Mouse (Mus musculus): ENCODE results near the gene Cyb561a3. TPM values are rescaled to one million over a fixed set of nuclear protein-coding genes. Genes with fewer than 3 reads are reported as not detected.
"Not testable (repeated sequence)": the region's sequence is repeated elsewhere in the genome, so short reads cannot be mapped to it uniquely, and the experiment has no call there.

Gene Cyb561a3
- 10 to 100 TPM; 17.8 to 21.7 TPM for total RNA-seq (2021)
- long read RNA-seq, experiment 1, transcript Cyb561a3-201 (7 exons, 1,474 nt) = major isoform, 9 of 39 reads
- long read RNA-seq, experiment 1, transcript Cyb561a3-209 (8 exons, 3,130 nt) = minor isoform, 8 of 39 reads
- long read RNA-seq, experiment 1, partial matches to known transcripts = 2 of 39 reads
- long read RNA-seq, experiment 1, other reads (novel, unspliced or antisense) = 17 of 39 reads
- long read RNA-seq, experiment 2, transcript Cyb561a3-209 (8 exons, 3,130 nt) = major isoform, 5 of 19 reads
- long read RNA-seq, experiment 2, partial matches to known transcripts = 1 of 19 reads
- long read RNA-seq, experiment 2, other reads (novel, unspliced or antisense) = 9 of 19 reads

- peak; percentile 93 to 94 for DNase-seq
Observed at GRCm38 (mm10) chr19:10576690-10577561, at the start of gene Cyb561a3, which contains the start of gene Tmem138. TSS of gene Cyb561a3 (plus strand) at chr19:10577172. TSS of gene Tmem138 (minus strand) at chr19:10577362.

GRCm38 (mm10) chr19:10530082-10530481 is 46.9 kb upstream of the Cyb561a3 start:
- no peak for DNase-seq

DNA sequence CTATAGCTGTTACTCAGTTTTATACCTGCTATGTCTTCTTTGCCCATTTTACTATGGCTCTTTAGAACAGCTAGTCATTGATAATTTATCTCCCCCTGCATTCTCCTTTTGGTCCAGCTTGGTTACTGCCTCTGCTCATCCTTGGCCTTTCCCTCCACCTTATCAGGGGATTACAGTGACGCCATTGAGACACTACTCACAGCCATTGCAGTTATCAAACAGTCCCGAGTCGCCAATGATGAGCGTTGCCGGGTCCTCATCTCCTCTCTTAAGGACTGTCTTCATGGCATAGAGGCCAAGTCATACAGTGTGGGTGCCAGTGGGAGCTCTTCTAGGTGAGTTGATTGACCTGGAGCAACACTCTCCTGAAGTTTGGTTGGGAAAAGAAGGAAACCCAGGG is 37.5 kb upstream of the Cyb561a3 start:
- no peak for DNase-seq

DNA sequence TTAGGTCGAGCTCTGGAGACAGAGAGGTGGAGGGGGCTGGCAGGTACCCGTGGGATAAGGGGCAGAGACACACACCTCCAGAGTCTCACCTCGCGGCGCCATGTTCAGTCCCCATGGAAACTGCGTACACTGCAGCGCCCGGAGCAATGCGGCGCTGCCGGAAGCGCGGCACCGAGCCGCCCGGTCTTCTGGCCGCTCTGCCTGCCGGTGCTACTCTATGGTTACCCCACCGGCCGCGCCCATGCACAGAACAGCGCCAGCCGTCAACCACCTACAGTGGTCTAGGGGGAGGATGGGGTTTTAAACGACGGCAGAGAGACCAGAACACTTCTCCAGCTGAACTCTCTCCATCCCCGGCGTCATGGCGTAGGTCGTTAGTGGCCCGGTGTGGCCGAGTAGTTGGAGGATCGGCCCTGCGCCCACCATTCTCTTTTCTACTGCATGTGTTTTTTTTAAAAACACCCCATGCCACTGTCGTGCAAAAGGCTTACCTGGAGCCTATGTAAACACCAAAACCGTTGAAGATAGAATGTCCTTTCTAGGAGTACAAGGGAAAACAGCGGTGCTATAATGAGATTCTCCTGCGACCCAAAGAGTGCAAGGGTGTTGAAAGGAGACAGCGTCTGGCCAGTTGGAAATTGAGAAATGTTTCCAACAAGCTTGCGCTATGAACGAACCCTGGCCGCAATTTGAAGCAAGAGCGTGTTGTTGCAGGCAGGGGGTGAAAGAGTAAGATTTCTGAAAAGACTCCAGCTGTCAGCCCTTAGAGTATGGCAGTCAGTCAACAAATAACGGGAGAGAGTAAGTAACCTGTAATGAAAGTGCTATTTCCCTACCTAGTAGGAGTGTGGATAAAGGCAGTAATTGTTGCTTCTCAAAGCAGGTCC is 21.1 kb upstream of the Cyb561a3 start, which contains the start of gene Tmem216:
Tmem216 (minus strand) TSS at position 615 of the 887 bp plus-strand sequence.
- DNase-seq = peak; percentile 90 to 93

- no peak for DNase-seq
Observed at GRCm38 (mm10) chr19:10557001-10557400, 20.0 kb upstream of the Cyb561a3 start.

GRCm38 (mm10) chr19:10557430-10557829 is 19.5 kb upstream of the Cyb561a3 start:
- DNase-seq = no peak

DNA sequence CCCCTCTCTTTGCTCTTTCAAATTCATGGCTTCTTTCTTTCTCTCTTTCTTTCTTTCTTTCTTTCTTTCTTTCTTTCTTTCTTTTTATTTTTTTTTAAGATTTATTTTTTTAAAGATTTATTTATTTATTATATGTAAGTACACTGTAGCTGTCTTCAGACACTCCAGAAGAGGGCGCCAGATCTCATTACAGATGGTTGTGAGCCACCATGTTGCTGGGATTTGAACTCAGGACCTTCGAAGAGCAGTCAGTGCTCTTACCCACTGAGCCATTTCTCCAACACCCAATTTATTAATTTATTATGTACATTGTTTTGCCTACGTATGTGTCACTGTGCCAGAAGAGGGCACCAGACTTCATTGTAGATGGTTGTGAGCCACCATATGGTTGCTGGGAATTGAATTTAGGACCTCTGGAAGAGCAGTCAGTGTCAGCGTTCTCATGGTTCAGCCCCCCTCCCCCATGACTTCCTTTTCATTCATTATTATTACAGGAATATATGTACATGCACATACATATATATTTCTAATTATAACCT is 19.1 kb upstream of the Cyb561a3 start:
- not testable (repeated sequence) for DNase-seq

DNA sequence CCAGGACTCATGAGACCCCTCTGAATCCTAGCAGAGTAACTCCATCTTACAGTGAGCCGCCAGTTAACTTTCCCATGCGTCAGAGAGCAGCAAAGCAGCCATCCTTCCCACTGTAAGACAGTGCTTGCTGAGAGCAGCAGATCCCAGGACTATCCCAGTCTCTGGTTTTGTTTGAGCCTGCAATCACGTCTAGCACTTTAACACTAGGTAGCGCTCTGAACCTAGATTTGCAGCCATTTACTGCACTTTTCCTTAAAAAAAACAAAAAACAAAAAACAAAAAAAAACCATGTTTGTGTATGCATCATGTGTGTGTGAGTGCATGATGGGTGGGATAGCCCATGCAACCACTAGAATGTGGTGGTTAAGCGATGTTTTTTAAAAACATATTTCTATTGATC is 16.9 kb upstream of the Cyb561a3 start:
- peak in 1 of 2 experiments; percentile 22 for DNase-seq

GRCm38 (mm10) chr19:10561558-10562314 is 15.2 kb upstream of the Cyb561a3 start:
- peak; percentile 50 to 64 for DNase-seq

GRCm38 (mm10) chr19:10562351-10562750 is 14.6 kb upstream of the Cyb561a3 start:
- no peak for DNase-seq

DNA sequence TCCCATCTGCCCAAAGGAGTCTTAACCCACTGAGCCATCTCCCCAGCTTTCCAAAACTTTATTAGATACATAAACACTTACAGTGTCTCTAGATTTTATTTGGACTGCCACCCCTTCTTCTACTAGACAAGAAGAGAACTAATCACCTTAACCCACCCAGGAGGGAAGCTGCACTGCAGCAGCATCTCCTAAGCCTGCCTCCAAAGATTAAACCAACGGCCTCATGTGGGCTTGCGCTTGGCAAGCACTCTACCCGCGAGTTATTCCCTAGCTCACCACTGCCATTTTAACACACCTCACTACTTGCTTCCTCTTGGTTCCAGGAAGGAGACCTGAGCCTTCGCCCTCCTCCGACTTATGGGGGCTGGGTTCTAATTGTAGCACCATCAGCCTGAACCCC is 12.7 kb upstream of the Cyb561a3 start:
- DNase-seq = no peak

GRCm38 (mm10) chr19:10565217-10565616 is 11.8 kb upstream of the Cyb561a3 start:
- DNase-seq = peak in 1 of 2 experiments; percentile 29

DNA sequence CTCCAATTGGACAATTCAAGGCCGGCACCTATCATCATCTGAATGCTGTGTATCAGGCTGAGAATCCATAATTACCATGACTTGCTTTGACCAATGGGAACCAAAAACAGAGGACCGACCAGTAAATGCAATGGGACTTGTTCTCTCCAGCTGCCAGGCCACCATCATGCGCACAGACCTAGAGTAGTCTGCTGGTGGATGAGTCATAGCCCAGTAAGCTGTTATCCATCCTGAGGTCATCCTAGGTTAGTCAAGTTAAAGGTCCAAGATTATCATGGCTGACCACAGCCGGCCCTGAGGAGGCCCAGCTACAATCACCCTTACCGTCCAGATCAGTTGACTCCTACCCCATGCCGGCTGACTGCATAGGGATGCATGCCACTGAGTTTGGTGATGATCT is 7.3 kb upstream of the Cyb561a3 start:
- no peak for DNase-seq

GRCm38 (mm10) chr19:10580102-10580501 is 3.1 kb downstream of the Cyb561a3 start:
- DNase-seq = no peak

- DNase-seq = no peak
Observed at GRCm38 (mm10) chr19:10580761-10581160, 3.8 kb downstream of the Cyb561a3 start.

GRCm38 (mm10) chr19:10581984-10582383 is 5.0 kb downstream of the Cyb561a3 start:
- no peak for DNase-seq

- no peak for DNase-seq
Observed at GRCm38 (mm10) chr19:10583550-10584146, 6.7 kb downstream of the Cyb561a3 start.

GRCm38 (mm10) chr19:10585112-10585511 is 8.1 kb downstream of the Cyb561a3 start:
- DNase-seq = no peak

DNA sequence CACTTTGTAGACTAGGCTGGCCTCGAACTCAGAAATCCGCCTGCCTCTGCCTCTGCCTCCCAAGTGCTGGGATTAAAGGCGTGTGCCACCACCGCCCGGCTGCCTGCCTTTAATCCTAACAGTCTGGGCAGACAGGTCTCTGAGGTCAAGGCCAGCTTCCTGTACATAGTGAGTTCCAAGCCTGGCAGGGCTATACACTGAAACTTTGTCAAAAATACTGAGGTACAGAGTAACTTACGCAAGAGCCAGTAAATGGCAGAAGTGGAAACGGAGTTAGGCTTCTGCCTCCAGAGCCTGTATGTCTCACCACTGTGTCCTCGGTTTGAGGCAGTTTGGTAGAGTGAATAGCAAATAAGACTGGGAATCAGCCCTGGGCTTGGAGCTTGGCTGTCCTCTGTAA is 10.3 kb downstream of the Cyb561a3 start:
- no peak for DNase-seq

DNA sequence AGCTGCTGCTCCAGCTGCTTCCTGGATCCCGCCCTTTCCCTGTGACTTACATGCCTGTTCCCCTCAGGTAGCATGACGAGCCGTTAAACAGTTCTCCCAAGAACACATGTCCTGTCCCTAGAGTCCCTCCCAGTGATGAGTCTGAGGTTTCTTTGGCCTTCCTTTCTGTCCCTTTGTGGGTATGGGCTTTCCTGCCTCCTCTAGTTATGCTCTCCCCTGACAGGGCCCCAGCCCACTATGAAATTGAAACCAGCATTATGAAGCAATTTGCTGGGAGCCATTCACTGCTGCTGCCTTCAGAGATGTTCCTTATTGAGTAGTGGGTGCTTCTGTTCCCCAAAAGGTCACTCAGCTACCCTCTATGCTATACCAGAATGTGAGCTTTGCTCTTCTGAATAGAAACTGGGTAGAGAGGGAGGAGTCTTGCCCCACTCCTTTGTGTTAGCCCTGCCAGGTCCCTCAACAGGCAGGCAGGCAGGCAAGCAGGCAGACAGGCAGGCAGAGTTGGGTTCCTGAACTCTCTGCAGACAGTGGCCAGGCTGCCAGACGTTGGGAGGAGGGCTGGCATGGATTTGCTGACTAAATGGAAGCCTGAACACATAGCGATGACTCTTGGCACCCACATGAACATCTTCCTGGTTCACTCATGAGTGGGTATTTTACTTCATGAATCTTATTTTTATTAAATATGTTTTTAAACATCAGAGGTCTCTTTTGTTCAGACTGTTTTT is 12.3 kb downstream of the Cyb561a3 start:
- DNase-seq = no peak

All from adrenal gland, postnatal 36 days (tissue).